Mouse (Mus musculus): ENCODE results near the gene Cdh20. TPM values are rescaled to one million over a fixed set of nuclear protein-coding genes. Genes with fewer than 3 reads are reported as not detected.

Cdh20 gene
- polyA plus RNA-seq, 2 experiments = 0.01 TPM; not detected in 1

DNA sequence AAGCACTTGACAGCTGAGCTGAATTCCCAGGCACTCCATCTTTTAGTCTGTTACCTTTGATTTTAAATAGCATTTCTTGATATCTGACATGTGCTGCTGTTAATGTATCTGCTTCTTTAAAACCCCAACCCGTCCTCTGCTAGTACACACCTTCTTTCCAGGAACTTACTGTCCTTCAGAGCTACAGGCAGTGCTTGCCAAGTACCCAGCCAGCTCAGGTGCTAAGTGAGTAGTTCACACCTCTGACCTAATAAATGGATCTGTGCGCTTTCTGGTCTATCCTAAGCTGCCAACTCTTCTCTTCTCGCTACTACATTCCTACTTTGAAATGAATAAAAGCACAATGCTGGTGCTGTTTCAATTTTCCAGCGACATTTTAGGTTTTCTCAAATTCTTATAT lies 28.8 kb downstream of the Cdh20 start:
- WGBS (ENCODE audit: insufficient replicate concordance) = 40% methylated on average over 4 of the region's 4 CpGs
- no peaks in the 10 kb centered on the region for H3K4me1 ChIP-seq (replicated peaks; ENCODE audit: control insufficient read depth in 2 of 2, insufficient read depth in 2 of 2, low read length in 1 of 2)

DNA sequence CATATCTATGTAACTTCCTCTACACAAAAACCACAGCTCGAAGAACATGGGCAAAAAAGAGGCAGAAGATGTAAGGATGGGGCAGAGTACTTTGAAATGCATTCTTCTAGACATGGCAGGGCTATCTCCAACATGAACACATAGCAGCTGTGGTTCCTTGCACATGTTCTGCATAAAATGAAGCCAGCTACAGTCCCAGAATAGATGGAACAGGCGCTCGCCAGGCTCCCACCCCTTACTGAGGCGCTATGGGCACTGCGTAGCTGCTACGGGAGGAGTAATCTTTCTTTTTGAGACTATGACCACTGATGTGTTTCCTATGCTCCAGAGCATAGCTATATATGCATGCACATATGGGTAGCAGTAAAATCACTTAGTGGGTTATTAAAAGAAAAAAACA lies 36.4 kb downstream of the Cdh20 start:
- no peak for TF ChIP-seq CTCF (IDR thresholded peaks at IDR 0.05; ENCODE audit: low read depth)
- TF ChIP-seq EP300 (IDR thresholded peaks at IDR 0.05; ENCODE audit: low read depth) = no peak
- no peak overlapping the region for H3K4me2 ChIP-seq (ENCODE audit: low read depth)
- no peaks in the 10 kb centered on the region for H3K36me3 ChIP-seq (replicated peaks; ENCODE audit: control insufficient read depth, insufficient read depth, low read depth)
- 70% methylated on average over 6 of the region's 6 CpGs for WGBS (ENCODE audit: insufficient replicate concordance)
- DNase-seq (ENCODE audit: low read depth in 3 of 3, low spot score in 3 of 3) (no peak), ATAC-seq (ENCODE audit: insufficient read depth) (no peak)
- no peaks in the 10 kb centered on the region for H3K4me1 ChIP-seq (replicated peaks; ENCODE audit: control insufficient read depth in 2 of 2, insufficient read depth in 2 of 2, low read length in 1 of 2)
- H3K4me3 ChIP-seq (ENCODE audit: insufficient read depth in 1 of 2, low read depth in 2 of 2, low read length in 2 of 2) = no peak overlapping the region
- H3K9me3 ChIP-seq (ENCODE audit: control insufficient read depth, low read length) = no peaks in the 10 kb centered on the region
- H3K9ac ChIP-seq (replicated peaks) = no peak overlapping the region
- H3K27ac ChIP-seq = no peak overlapping the region
- H3K27me3 ChIP-seq (ENCODE audit: control insufficient read depth, insufficient read depth, low read length) = no peaks in the 10 kb centered on the region

More for the DNA sequence above, 28.8 kb downstream of the Cdh20 start:
- no peaks in the 10 kb centered on the region for H3K27me3 ChIP-seq (ENCODE audit: control insufficient read depth, insufficient read depth, low read length)
- H3K27ac ChIP-seq = no peak overlapping the region
- no peak overlapping the region for H3K9ac ChIP-seq (replicated peaks)
- H3K36me3 ChIP-seq (replicated peaks; ENCODE audit: control insufficient read depth, insufficient read depth, low read depth) = no peaks in the 10 kb centered on the region
- no peak overlapping the region for H3K4me2 ChIP-seq (ENCODE audit: low read depth)
- H3K9me3 ChIP-seq (ENCODE audit: control insufficient read depth, low read length) = no peaks in the 10 kb centered on the region
- ATAC-seq (ENCODE audit: insufficient read depth) = no peak
- TF ChIP-seq EP300 (IDR thresholded peaks at IDR 0.05; ENCODE audit: low read depth) (no peak), CTCF (IDR thresholded peaks at IDR 0.05; ENCODE audit: low read depth) (no peak)
- H3K4me3 ChIP-seq (ENCODE audit: insufficient read depth in 1 of 2, low read depth in 2 of 2, low read length in 2 of 2) = no peak overlapping the region
- DNase-seq (ENCODE audit: low read depth in 3 of 3, low spot score in 3 of 3) = no peak

DNA sequence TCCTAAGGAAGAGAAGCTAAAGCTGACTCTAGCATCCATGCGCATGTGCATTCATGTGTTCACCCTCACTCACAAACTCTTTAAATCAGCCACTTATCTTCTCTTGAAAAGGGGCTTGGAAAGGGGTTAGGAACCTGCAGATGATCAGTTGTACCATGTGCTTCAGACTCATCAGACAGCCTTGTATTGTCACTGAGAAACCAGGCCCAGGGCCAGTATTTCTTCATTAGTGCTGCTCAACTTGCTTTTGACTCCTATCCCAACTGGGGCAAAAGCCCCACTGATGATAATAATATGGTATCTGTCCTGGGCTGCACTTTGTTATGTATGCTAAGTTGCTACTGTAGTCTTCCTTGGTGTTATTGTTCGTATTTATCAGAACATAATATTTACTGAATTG lies 38.9 kb downstream of the Cdh20 start:
- TF ChIP-seq CTCF (IDR thresholded peaks at IDR 0.05; ENCODE audit: low read depth) = no peak
- TF ChIP-seq EP300 (IDR thresholded peaks at IDR 0.05; ENCODE audit: low read depth) = no peak
- no peak overlapping the region for H3K9ac ChIP-seq (replicated peaks)
- WGBS (ENCODE audit: insufficient replicate concordance) = 66% methylated on average over 2 of the region's 2 CpGs
- H3K4me2 ChIP-seq (ENCODE audit: low read depth) = no peak overlapping the region
- H3K9me3 ChIP-seq (ENCODE audit: control insufficient read depth, low read length) = no peaks in the 10 kb centered on the region
- H3K27me3 ChIP-seq (ENCODE audit: control insufficient read depth, insufficient read depth, low read length) = no peaks in the 10 kb centered on the region
- H3K4me3 ChIP-seq (ENCODE audit: insufficient read depth in 1 of 2, low read depth in 2 of 2, low read length in 2 of 2) = no peak overlapping the region
- DNase-seq (ENCODE audit: low read depth in 3 of 3, low spot score in 3 of 3) (no peak), ATAC-seq (ENCODE audit: insufficient read depth) (no peak)
- H3K36me3 ChIP-seq (replicated peaks; ENCODE audit: control insufficient read depth, insufficient read depth, low read depth) = no peaks in the 10 kb centered on the region
- no peak overlapping the region for H3K27ac ChIP-seq
- no peaks in the 10 kb centered on the region for H3K4me1 ChIP-seq (replicated peaks; ENCODE audit: control insufficient read depth in 2 of 2, insufficient read depth in 2 of 2, low read length in 1 of 2)

DNA sequence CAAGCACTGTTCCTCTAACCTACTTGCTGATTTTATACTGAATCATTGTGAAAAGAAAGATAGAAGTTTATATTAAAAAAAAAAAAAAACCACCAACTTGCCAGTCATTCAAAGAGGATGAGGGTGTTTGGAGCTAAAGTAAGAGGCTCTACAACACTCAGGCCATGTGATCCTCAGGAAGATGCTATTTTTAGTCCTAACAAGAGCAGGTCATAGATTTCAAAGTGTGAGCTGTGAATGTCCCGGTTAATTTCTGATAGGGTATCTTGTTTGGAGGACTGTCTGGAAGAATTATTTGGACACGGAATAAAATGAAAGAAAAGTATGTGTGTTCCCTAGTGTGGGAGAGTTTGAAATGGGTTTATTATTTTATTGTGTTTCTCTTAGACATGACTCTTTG lies 49.2 kb downstream of the Cdh20 start:
- WGBS (ENCODE audit: insufficient replicate concordance) = 67% methylated on average over 2 of the region's 2 CpGs
- H3K36me3 ChIP-seq (replicated peaks; ENCODE audit: control insufficient read depth, insufficient read depth, low read depth) = no peaks in the 10 kb centered on the region
- ATAC-seq (ENCODE audit: insufficient read depth) = no peak

DNA sequence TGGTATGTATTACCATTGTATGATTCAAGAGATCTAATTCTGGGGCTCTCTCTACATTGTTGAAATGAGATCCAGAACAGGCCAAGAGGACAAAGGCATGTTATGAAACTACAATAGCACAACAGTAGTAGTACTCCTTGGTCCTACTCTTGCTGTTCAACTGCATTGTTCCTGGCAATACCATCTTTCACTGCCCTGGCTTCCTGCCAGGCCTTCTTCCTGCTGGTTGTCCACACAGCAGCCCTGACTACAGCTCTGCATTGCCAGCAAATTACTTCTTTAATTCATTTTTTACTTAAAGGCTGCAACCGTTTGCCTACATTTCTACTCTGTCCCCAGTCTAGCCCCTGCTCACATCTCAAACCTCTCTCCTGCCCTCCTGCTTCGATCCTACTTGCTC lies 59.8 kb downstream of the Cdh20 start:
- no peaks in the 10 kb centered on the region for H3K4me1 ChIP-seq (replicated peaks; ENCODE audit: control insufficient read depth in 2 of 2, insufficient read depth in 2 of 2, low read length in 1 of 2)
- DNase-seq (ENCODE audit: low read depth in 3 of 3, low spot score in 3 of 3) (no peak), ATAC-seq (ENCODE audit: insufficient read depth) (no peak)
- H3K4me2 ChIP-seq (ENCODE audit: low read depth) = no peak overlapping the region
- no peaks in the 10 kb centered on the region for H3K27me3 ChIP-seq (ENCODE audit: control insufficient read depth, insufficient read depth, low read length)
- H3K9me3 ChIP-seq (ENCODE audit: control insufficient read depth, low read length) = no peaks in the 10 kb centered on the region
- H3K4me3 ChIP-seq (ENCODE audit: insufficient read depth in 1 of 2, low read depth in 2 of 2, low read length in 2 of 2) = no peak overlapping the region
- TF ChIP-seq EP300 (IDR thresholded peaks at IDR 0.05; ENCODE audit: low read depth) (no peak), CTCF (IDR thresholded peaks at IDR 0.05; ENCODE audit: low read depth) (no peak)
- no peak overlapping the region for H3K9ac ChIP-seq (replicated peaks)
- 56% methylated on average over 2 of the region's 2 CpGs for WGBS (ENCODE audit: insufficient replicate concordance)
- no peak overlapping the region for H3K27ac ChIP-seq
- no peaks in the 10 kb centered on the region for H3K36me3 ChIP-seq (replicated peaks; ENCODE audit: control insufficient read depth, insufficient read depth, low read depth)

More for the DNA sequence above, 49.2 kb downstream of the Cdh20 start:
- no peak overlapping the region for H3K4me2 ChIP-seq (ENCODE audit: low read depth)
- H3K4me1 ChIP-seq (replicated peaks; ENCODE audit: control insufficient read depth in 2 of 2, insufficient read depth in 2 of 2, low read length in 1 of 2) = no peaks in the 10 kb centered on the region
- no peak overlapping the region for H3K9ac ChIP-seq (replicated peaks)
- DNase-seq (ENCODE audit: low read depth in 3 of 3, low spot score in 3 of 3) = no peak
- TF ChIP-seq EP300 (IDR thresholded peaks at IDR 0.05; ENCODE audit: low read depth) (no peak), CTCF (IDR thresholded peaks at IDR 0.05; ENCODE audit: low read depth) (no peak)
- no peak overlapping the region for H3K27ac ChIP-seq
- no peaks in the 10 kb centered on the region for H3K9me3 ChIP-seq (ENCODE audit: control insufficient read depth, low read length)
- H3K4me3 ChIP-seq (ENCODE audit: insufficient read depth in 1 of 2, low read depth in 2 of 2, low read length in 2 of 2) = no peak overlapping the region
- no peaks in the 10 kb centered on the region for H3K27me3 ChIP-seq (ENCODE audit: control insufficient read depth, insufficient read depth, low read length)

All from liver, embryonic 14.5 days (tissue).